Mouse (Mus musculus) embryo, embryonic 11.5 days (tissue): ENCODE measurements at regions not wholly inside any gene's neighbourhood (a gene's known extent, or its start where the extent isn't known, plus 50 kb on each side); places are given as distances from the start of the nearest gene placed in this dataset.

ENCODE experiments used
- DNase-seq: peaks from one replicate; pipeline ENCODE4 v3.0.0-alpha.2; 2012; ENCODE audit warnings: low read depth, low spot score

DNA sequence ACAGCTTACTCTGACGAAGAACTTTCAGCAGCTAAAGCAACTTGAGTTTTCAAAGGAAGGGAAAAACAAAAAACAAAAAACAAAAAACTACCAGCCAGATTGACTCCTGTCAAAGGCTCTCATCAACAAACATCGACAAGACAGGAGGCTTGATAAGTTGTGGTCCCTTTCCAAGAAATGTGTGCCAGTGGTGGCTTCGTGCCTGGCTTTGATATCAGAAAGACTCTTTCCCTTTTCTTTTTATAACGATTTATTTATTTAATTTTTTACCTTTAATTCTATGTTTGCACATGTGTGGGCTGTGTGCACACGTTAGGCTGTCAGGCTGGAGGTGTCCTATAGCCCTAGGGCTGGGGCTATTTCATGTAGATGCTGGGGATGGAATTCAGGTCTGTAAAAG, 60.4 kb downstream of the Dact1 start:
- no peak for DNase-seq

DNA sequence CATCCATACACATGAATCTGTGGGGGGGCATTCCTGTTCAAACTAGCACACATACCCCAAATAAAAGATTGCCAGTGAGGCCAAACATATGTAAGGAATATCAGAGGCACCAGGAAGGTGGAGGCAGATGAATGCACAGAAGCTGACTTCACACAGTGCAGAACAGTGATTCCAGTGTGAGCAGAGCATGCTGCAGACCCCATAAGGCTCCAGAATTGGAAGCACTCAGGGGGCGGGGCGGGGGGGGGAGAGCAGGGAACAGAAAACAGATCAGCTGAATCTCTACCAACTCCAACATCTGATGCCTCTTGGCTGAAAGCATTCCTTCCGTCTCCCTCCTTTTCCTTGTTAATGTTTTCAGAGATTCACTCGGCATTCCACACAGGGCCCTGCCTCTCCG, 62.3 kb downstream of the Dact1 start:
- no peak for DNase-seq

DNA sequence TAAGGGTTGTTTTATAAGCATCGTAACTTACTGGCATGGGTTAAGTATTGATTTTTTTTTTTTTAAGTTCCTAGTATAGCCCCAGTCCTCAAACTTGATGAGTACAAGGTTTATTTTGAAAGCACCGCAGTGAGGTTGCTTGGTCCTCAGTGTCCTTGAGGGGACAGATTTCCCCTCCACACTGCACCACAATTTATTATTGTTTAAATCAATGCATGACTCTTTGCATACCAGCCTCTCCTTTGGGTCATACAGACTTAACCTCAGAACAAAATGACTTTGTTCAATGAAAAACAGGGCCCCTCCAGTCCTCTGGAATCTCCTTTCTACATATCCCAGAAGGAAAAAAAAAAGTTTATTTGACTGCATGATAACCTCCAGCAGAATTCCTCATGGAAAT, 63.9 kb downstream of the Dact1 start:
- no peak for DNase-seq

DNA sequence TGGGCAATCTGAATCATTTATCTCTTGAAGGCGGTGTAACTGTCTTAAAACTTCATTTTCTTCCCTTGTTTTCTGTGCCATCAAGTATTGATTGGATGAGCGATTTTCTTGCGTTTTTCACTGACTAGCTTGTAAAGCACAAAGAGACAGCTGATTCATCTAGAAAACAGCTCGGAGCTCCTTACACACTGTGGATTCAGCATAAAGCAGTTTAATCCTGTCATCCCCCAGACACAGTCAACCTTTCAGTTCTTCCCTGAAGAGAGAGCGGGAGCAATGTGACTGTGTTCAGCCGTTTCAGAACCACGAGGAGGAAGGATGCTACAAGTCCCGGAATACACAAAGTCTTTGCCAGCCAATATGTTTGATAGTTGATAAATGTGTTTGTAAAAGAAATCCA, 66.8 kb downstream of the Dact1 start:
- DNase-seq = no peak

DNA sequence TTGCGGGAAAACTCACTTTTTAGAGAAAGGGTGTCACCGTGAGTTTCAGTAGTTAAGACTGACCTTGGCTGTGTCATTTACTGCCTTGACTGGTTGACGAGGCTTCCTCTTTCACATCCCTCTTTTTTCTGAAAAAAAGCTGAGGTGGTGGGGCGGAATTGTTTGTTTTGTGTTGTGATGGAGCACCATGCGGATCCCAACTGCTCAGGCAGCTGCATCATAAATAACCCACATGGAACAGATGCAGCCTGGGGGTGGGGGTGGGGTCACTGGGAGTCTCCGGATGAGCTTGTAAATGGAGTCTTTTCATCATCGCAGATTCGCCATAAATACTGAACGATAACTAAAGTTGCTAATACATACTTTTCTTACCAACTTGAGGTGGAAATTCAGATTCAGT, 67.3 kb downstream of the Dact1 start:
- DNase-seq = no peak

DNA sequence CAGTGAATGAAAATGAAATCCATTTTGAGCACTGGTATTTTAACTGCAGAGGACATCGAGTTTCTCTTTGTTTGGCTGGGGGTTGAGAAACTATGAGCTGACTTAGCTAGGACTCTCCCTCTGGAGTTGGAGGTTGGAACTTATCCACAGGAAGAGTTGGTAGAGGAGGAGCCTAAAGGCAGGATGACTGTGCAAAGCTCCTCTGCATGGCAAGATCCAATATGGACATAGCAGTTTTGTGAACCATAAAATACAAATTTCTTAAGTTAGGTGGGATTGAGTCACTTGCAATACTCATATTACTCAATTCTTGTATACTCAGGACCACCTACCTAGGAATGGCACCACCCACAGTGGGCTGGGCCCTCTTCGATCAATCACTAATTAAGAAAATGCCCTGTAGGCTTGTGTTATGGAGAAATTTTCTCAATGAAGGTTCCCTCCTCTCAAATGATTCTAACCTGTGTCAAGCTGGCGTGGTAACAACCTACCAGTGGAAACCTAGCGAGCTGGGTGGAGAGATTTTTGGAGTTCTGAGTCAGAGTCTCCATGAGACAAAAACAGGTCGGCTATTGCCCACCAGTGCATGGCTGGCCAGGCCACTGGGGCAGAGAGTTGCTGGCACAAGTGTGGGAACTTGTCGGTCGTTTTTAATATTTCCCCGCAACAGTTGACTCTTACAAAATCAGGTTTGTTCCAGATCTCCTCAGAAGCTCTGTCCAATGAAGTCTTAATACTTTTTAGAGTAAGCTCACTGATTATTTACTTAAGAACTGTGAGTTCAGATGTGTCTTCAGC, 70.1 kb downstream of the Dact1 start:
- no peak for DNase-seq

DNA sequence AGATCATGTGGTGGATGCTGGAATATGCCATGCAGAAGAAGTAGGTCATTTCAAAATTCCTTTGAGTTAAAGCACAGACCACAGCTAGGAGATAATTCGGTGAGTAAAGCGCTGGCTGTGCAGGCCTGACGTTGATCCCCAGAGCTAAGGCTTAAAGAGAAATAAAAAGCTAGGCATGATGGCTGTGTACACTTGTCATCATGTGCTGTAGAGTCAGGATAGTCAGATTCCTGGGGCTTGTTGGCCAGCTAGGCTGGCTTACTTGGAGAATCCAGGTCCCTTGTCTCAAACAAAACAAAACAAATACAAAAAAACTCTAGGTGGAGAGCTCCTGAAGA, 70.7 kb downstream of the Dact1 start:
- no peak for DNase-seq

DNA sequence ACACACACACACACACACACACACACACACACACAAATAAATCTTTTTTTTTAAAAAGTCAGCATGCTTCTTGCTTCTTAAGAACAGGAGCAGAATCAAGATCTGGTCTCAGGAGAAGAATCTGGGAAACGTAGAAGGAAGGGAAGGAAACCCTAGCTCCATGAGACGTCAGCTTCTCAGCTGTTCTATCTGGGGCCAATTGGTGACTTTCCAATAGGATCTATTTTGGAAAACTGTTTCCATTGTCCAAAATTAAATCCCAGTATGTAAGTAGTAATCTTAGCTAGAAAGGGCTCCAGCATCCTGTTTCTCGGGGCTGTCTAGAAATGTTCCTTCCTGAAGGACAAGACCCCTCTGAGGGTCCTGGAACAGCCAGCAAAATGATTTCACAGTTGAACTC, 76.6 kb downstream of the Dact1 start:
- DNase-seq = no peak

DNA sequence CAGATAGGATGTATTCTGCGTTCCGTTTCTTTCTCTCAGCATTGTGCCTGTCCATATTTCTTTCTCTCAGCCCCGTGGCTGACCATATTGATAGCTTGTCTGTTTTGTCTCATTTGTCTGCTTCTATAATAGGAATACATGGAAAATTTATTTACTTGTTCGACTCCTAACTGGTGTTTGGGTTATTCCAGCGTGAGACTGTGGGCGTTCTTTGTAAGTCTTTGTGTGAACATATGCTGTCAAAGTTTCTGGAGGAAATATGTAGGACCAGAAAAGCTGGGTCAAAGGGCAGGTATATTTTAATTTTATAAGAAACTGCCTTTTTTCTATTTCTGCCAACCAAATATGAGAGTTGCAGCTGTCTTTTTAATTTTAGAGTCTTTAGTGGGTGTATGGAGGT, 81.8 kb downstream of the Dact1 start:
- no peak for DNase-seq

DNA sequence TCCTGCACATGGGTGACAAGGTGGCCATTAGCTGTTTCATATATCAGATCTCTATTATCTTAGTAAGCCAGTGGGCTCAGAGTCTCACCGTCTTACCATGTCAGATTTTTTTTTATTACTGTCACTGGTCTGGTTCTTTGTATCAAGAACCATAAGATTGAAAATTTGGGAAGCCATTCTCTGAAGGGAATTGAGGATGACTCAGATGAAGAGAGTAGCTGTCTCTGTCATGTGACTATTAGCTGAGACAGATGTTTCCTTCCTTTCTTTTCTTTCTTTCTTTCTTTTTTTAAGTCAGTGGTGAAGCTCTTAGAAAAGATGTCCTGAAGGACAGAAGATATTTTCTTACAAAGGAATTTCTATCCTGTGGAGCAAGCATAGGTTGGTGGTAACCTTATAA, 84.1 kb downstream of the Dact1 start:
- DNase-seq = no peak

DNA sequence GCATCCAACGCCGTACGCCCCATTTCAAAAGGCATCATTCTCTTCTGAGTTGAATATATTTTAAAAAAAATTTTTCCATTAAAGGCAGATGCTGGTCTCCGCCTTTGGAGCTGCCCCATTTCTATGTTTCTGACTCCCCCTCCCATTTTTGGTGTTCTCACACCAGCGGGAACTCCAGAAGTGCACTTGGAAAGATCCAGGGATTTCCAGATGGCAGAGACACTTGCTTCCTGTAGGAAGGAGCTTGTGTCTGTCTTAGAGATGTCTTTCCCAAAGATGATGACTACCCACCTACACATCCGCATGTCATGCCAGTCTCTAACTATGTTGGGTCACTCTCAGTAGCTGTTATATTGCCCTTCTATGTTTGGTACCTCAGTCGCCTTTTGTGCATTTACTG, 87.8 kb downstream of the Dact1 start:
- no peak for DNase-seq

DNA sequence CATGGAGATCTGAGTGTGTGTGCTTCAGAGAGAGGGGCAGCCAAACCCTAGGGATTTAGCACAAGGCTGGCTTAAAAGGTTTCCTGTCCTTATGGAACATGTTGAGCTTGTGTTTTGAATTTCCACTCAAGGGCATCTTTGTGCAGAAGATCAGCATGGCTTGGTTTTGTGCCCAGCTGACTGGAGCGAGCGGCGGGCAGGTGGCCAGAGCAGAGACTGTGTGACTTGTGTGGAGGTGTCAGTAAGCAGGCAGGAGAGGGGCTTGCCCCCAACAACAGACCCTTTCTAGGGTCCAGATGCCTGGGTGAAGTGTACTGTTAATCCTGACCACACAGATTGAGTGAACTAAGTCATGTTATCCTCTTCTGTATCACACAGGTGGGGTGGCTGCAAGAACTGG, 89.0 kb downstream of the Dact1 start:
- DNase-seq = no peak

DNA sequence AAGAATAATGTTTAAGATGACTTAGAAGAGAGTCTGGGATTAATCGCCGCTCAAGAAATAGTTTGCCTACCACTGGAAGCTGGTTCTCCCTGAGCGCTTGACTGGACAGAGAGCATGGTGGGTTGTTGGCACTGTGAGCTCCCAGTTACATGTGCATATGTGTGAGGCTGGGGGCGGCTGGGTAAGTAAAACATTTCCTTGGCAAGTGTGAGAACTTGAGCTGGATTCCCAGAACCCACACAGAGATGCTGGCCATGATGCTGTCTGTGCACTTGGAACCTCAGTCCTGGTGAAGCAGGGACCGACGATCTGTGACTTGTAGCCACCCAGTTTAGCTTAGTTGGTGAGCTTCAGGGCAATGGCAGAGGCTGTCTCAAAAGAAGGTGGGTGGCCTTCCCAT, 90.5 kb downstream of the Dact1 start:
- no peak for DNase-seq

DNA sequence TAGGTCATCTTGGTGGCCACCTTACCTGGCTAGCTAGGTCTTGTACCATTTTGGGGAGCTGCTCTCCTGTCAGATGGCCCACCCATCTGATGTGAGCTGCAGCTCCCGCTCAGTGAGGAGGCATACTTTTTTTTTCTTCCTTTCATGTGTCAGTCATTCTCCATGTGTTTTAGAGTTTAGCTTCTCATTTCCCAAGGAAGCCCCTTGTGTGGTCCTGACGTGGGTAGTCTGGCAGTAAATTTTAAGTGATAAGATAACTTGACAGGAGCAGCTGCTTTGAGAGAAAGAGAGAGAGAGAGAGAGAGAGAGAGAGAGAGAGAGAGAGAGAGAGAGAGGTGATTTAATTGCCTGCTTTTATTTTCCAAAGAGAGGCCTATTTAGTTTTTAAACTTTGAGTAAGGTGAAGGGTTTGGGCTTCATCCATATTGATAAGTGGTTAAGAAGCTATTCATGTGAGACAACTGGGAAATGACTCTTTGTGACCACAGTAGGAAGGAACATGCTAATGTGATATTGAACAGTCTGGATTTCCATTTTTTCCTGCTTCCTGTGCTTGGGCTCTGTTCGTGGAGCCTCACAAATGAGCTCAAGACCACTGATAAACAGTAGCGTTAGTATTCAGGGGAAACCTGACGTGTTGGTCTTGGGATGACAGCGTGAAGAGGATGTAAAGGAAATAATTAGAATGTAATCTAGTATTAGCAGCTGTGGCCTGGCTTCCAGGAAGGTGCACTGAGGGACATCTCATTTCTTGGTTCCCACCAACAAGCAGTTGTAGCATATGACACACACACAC, 92.1 kb downstream of the Dact1 start:
- no peak for DNase-seq

DNA sequence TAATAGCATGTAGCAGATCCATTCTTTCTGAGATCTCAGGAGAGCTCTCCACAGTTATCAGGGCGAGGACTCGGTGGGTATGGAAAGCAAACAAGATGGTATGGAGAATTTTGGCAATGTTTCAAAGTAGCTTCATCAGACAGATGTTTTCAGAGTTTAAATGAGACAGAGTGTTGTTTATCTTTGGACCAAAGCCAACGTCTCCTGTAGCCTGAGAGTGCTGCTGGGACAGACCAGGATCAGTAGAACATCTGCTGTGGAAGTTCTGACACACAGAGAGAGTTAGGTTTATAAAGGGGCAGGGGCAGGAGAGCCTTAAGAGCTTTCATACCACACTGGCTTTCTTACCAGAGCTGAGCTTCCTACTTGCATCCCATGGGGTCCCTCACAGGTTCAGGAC, 97.6 kb downstream of the Dact1 start:
- DNase-seq = no peak

DNA sequence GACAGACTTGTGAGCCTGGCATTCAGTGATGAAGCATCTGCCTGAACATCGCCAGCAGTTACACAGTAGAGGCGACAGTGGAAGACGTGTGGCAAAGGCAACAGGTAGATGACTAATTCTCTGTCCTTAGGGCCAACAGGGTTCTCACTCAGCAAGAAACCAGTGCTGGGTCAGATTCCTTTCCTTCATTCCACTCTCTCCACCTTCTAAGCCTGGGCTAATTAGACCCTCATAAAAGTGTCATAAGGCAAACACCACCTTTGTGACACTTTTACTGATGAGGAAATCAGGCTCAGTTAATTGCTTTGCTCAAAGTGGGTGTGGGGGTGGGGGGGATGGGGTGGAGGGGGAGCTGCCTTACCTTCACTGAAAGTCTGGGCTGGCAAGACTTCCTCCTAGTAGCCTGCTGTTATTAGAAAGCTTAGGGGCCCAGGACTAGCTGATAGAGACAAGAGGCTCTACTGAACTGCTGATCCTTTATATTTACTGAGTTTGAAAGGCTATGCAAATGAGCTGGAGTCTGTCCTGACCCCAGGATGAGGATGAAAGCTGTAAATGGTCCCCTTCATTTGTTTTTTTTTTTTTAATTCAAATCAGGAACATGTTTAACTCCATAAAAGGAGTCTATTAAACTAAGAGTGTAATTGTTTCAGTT, 98.8 kb downstream of the Dact1 start:
- DNase-seq = no peak

DNA sequence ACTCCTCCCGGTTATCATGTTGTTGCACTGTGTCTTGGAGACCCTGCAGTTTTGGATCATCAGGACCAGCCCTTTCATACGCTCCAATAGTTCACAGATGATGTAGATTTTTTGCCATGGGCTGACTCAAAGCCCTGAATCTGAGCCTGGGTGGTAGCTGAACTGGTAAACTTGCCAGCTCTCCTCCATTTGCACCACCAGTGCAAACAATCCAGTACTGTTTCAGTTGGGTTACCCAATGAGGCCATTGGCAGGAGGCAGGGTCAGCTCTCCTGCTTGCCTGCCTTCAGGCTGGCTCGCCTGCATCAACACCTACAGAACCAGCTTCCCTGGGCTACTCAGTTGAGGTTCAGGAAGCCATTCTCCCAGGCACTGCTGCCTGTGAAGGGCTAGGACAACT, 102.6 kb downstream of the Dact1 start:
- DNase-seq = no peak

DNA sequence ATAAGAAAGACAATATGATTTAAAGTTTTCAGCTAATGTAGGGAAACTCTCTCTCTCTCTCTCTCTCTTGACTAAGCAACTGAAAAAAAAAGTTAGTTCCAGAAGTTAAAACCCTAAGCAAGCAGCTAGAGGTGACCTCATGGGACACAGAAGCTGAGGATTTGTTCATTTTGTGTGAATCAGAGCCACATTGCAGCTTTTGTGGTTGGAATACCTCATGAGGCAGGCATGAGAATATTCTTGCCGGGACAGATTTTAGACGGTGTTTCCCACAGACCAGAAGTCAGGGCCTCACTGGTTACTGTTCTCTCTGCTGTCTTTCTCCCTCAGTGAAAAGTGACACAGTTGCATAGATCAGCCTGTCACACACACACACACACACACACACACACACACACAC, 107.3 kb downstream of the Dact1 start:
- no peak for DNase-seq

DNA sequence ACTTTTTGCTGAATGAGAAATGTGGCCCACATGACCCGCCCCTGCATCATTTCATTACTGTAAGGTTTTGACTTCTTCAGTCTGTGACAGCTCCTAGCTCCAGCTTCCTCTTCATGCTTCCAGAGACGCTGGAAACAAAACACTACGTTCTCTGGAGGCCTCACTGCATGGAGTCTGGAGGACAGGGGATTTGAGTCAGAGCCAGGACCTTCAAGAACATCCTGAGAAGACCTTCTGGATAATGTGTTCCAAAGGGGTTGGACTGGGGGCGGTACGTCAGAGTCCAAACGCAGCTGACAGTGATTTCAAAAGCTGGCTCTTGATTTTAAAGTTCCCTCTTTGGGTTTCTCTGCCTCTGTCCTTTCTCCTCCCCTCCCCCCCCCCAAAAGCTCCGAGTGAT, 108.5 kb downstream of the Dact1 start:
- DNase-seq = no peak

DNA sequence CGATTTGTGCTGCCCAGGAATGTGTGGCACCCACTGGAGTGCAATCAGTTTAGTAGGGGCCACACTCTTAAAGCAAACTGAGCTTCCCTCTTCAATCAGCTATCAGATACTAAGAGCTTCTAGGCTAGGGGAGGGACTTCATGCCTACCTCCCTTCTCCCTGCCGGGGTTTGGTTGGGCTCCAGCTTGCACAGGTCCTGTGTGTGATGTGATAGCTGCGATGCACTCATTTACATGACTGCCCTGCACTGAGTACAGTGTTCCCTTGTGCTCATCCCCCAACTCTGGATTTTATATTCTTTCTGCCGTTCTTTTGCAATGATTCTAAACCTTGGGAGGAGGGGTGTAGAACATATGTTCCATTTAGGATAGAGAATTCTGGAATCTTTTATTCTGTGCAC, 109.5 kb downstream of the Dact1 start:
- no peak for DNase-seq

DNA sequence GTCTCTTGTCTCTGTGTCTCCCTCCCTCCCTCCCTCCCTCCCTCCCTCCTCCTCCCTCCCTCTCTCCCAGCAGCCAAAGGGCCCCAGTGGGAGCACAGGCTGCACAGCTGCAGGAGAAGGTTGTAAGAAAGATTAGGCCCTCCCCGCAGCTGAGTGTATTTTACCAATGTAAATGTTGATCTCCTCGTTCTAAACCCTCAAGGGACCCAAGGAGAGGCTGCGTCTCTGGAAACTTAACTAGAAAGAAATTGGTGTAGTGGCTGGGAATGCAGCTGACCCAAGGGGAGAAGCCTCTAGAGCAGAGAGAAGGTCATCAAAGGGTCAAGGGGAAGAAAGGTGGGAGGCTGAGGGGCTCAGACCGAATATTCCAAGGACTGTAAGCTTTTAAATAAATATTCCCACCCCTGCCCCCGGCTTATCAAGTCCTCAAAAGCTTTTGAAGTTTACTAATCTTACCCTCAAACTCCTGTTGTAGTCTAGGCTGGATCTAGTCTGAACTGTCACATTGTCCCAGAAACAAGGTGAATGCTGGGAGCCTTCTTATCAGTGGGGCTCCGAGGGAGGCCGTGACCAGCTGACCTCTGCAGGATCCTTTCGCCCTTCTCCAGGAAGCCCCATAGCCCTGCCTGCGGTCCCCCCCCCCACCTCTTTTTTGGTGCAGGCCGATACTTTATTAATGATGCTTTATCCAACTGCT, 116.5 kb downstream of the Dact1 start:
- DNase-seq = no peak

DNA sequence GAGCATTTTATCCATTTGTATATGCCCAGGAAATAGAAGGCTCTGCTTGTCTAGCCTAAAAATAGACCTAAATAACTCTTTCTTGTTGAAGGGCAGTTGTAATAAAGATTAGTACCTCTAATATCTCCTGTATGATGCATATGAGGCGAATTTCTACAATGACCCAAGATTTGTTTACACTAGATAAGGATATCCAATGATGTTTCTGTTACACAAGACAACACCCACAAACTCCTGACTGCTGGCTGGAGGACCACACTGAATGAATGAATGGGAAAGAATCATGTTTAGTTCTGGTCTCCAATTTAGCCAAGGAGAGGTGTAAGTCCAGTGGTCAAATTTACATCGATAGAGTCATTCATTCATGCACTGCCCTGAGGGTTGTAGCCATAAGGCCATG, 118.3 kb downstream of the Dact1 start:
- DNase-seq = no peak
